Mouse (Mus musculus): Measurements from ENCODE around the gene Bcat2.

DNA sequence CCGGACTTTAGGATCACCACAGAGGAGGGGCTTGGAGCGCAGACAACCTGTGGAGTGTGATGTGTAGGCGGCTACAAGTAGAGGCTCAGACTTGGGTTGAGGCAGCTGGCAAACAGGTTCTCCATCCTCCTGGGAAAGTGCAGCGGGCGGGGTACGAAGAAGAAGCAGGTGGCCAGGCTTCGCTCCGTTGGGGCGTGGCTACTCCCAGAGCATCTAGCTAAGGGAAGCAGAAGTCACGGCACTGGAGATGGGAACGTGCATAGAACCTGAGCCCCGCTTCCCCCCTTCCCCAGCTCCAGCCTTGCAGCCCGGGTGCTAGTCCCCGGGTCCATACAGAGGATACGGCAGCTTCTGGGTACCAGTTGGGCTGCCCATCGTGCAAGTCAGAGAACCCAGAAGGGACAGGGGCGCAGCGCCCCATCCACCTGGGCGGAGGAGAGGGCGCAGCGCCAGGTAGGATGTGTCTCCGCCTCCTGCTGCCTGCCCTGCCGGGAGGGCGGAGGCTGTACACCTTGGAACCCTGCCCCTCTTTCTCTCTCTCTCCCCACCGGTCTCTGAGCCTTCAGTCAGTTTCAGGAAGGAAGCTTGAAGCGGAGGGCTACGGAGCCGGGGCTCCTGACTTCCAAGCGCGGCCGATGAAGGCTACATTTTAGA is 47.2 kb downstream of the Bcat2 start, which contains the start of gene Fut1:
- no peak for TF ChIP-seq KAT2A (IDR thresholded peaks at IDR 0.05; ENCODE audit: insufficient replicate concordance, low read length)
- no peak for TF ChIP-seq CTCF (conservative IDR thresholded peaks at IDR 0.05 in 1 of 2, IDR thresholded peaks at IDR 0.05 in 1 of 2; ENCODE audit: low read depth in 2 of 2, low read length in 2 of 2)
- no peak for TF ChIP-seq RAD21 (IDR thresholded peaks at IDR 0.05; ENCODE audit: low read depth, low read length)
- TF ChIP-seq RCOR1 (conservative IDR thresholded peaks at IDR 0.05; ENCODE audit: low read depth, low read length) = no peak
